Mouse (Mus musculus) Patski (cell line): ENCODE measurements at regions not wholly inside any gene's neighbourhood (a gene's known extent, or its start where the extent isn't known, plus 50 kb on each side); places are given as distances from the start of the nearest gene placed in this dataset.
"Not testable (repeated sequence)": the region's sequence is repeated elsewhere in the genome, so short reads cannot be mapped to it uniquely, and the experiment has no call there.

Experiments
- ATAC-seq: fragments of 100-300 bp; one replicate; pipeline ENCODE4 v1.8.0; 2021
- CTCF ChIA-PET: fragments of 350-600 bp; sonication (Branson Sonifier 250); formaldehyde crosslinking; loops from one replicate; lab custom pipeline; 2022; ENCODE audit warnings: inconsistent platforms; lab: Charles Lee
- POLR2A ChIA-PET: fragments of 350-600 bp; sonication (Branson Sonifier 250); formaldehyde crosslinking; loops from one replicate; lab custom pipeline; 2022; ENCODE audit warnings: antibody characterized with exemption, inconsistent platforms; lab: Charles Lee
- DNase-seq: peaks from one replicate; pipeline ENCODE4 v3.0.0-alpha.2; 2011; ENCODE audit warnings: low read depth, low spot score
- H3K27me3 ChIP-seq: fragments of 371-371 bp; one replicate; pipeline ENCODE4 v1.5.1; 2021
- CTCF ChIP-seq: fragments of 100-300 bp; IDR thresholded peaks from one replicate; pipeline ENCODE4 v1.5.1; 2021
- in situ Hi-C: fragments of 300-500 bp; cut with MboI; formaldehyde crosslinking; loops from 3 replicates; pipeline ENCODE4 v1.11.1; 2018; ENCODE audit warnings: low pct_unique_long_range_greater_than_20kb, mixed read lengths

DNA sequence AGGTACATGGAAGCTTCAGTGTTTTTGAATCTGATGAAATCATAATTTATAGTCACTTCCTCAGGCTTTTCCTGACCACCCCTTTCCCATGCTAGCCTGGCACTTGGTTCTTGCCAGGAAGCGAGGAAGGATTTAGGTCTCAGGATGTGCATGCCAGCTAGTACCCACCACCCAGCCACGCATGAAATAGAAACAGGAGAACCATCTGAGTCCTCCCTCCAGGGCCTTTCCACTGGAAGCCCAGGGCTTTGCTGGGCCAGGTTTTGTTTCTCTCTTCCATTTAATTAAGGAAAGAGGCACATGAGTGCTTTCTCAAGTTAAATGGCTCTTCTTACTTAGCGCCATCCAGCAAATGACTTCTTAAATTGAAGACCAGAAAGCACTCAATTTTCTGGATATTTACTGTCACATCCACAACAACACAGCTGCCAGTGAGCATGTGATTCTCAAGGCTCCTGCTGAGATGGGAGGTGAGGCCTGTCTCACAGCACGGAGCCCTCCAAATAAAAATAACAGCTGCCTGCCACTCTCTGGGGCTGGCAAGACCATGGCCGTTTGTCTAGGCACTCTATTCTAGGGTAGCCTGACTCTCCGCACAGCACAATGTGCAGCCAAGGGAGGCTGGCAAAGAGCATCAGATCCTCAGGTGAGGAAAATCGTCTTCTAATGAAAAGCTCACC is 110.4 kb upstream of the Nmnat3 start:
- in situ Hi-C loops: no loop called here
- no peak for TF ChIP-seq CTCF
- CTCF ChIA-PET: no interaction called here
- POLR2A ChIA-PET: no interaction called here
- ATAC-seq: no peak
- H3K27me3 ChIP-seq: no peaks in the 10 kb centered on the region
- no peak for DNase-seq

DNA sequence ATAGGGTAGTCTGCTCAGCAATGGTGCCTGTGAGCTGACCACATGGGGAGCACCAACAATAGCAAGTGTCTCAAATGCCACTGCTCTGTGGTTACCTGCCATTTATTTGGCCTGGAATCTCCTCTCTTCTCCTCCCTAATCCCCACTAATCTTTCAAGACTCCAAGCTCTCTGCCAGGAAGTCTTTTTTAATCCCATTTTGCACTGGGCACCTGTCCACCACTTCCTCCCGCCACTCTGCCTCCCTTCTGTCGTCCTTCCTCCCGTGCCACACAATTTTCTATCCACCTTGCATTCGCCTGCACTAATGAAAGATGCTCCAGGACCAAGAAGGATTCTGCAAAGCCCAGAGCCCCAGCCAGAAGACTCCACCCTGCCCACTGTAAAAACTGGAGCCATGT is 106.5 kb upstream of the Nmnat3 start:
- ATAC-seq (no peak), DNase-seq (no peak)
- no peak for TF ChIP-seq CTCF
- ChIA-PET POLR2A (no interaction called here), CTCF (no interaction called here)
- in situ Hi-C loops: no loop called here
- no peaks in the 10 kb centered on the region for H3K27me3 ChIP-seq

DNA sequence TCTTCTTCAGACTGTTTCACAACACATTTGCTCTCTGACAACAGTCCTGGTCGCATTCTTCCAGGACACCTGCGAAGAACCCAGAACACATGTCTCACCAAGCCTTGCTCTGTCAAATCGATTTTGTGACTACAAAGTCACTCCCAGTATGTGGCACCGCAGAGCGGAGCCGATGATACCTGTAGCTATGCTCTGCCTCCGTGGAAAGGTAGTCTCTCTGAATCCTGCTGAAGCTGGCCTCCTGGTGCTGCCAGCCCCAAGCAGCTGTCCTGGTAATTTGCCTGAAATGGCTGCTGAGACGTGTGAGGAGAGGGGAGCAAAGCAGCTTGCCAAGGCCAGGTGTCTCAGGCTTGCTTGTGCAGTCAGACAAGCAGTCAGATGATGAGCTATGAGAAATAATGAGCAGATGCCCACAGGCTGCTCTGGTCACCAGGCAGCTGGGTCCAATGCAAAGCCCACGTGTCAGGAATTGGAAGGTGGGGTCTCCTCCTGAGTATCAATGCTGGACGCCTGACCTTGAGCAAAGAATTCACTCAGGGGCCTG is 100.4 kb upstream of the Nmnat3 start:
- ATAC-seq (no peak), DNase-seq (no peak)
- TF ChIP-seq CTCF: no peak
- ChIA-PET CTCF (no interaction called here), POLR2A (no interaction called here)
- no peaks in the 10 kb centered on the region for H3K27me3 ChIP-seq
- in situ Hi-C loops: no loop called here

DNA sequence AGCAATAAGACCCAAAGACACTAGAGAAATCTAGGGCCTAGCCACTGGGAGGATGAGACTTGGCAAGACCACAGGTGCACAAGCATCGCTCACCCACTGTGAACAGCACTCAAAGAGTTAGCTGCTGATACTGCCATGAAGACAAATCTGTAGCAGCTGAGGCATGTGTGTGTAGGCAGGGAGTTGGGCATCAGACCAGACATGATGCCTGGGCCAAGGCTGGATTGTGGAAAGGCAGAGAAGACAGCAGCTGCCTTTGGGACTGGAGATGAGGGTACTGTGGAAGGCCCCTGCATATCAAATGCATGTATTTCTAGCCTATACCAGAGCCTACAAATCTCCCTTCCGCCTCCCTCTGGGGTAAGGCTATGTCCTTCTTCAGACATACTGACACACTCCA is 92.9 kb upstream of the Nmnat3 start:
- in situ Hi-C loops: no loop called here
- TF ChIP-seq CTCF: no peak
- ATAC-seq: no peak
- peaks cover 5% of the 10 kb centered on the region for H3K27me3 ChIP-seq
- CTCF ChIA-PET: no interaction called here
- no peak for DNase-seq
- POLR2A ChIA-PET: no interaction called here

DNA sequence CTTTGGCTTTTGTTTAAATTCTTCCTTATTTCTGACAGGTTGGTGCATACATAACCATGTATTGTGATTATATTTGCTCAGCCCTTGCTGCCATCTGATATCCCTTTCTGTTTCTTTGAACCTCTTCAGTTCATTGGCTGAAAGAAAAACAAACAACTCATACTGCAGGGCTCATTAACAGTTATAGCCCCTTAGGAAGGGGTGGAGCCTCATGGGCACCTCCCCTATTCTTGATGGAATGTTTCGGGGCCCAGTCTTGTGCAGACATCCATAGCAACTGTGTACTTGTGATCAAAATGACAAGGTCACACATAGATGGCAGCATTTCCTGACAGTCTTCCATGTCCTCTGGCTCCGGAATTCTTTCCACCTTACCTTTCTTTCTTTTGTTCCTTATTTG is 68.4 kb upstream of the Nmnat3 start:
- ChIA-PET POLR2A (no interaction called here), CTCF (no interaction called here)
- H3K27me3 ChIP-seq: peaks cover under 1% of the 10 kb centered on the region
- peak; percentile 31 for TF ChIP-seq CTCF
- no peak for ATAC-seq
- in situ Hi-C loops: no loop called here
- no peak for DNase-seq

DNA sequence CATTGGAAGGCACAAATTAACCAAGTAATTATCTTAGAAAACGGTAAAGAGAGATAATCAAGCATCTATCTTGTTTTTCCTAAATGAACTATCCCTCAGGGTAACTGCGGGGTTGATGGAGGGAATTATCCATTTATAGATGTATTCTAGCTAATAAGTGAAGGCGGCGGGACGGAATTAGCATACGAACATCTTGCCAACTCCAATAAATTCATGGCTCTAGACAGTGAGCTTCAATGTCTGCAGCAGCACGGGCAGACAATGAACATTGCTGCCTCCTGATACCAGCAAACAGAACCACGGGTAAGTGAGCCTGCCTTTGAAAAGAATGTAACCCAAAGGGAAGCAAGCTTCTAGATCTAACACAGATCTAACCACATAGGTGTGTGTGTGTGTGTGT is 66.9 kb upstream of the Nmnat3 start:
- CTCF ChIA-PET: no interaction called here
- peaks cover 11% of the 10 kb centered on the region for H3K27me3 ChIP-seq
- in situ Hi-C loops: no loop called here
- ATAC-seq (no peak), DNase-seq (no peak)
- no peak for TF ChIP-seq CTCF
- POLR2A ChIA-PET: interaction anchor here (0.7 kb wide), 1 partner anchor 117 kb away, joined by 3 read pairs; no protein-coding TSS in a partner anchor

DNA sequence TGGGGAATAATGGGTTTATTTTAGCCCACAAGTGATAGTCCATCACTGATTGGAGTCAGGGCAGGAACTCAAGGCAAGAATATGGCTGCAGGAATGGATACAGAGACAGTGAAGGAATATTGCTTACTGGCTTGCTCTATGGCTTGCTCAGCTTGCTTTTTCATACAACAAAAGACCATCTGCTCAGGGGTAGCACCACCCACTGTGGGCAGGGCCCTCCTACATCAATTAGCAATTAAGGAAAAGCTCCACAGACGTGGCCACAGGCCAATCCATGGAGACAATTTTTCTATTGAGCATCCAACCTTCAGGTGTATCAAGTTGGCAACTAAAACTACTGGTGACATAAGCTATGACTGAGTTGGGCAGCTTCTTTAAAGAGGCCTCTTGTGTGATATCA is 65.5 kb upstream of the Nmnat3 start:
- in situ Hi-C loops: no loop called here

DNA sequence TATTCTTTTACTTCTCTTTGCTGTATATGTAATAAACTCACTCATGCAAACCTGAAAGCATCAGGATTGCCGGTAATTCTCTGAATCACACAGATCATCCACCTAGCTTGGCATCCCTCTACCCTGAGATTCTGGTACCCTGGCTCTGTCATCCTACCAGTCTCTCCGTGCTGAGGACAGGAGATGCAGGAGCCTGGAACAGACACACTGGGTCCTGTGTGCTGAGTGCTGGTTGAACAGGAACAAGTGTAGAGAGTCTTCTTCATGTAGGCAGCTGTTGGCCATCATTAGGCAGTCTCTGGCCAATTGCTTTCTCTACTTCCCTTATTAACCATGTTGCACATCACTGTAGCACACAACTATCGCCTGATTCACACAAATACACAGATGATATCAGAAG is 59.0 kb upstream of the Nmnat3 start:
- no peak for DNase-seq
- no peak for ATAC-seq
- peaks cover 11% of the 10 kb centered on the region for H3K27me3 ChIP-seq
- no peak for TF ChIP-seq CTCF
- ChIA-PET POLR2A (no interaction called here), CTCF (no interaction called here)
- in situ Hi-C loops: loop anchor here (25.0 kb wide), 1 partner anchor 309 kb away; no protein-coding TSS in a partner anchor

More for the DNA sequence above, 65.5 kb upstream of the Nmnat3 start:
- TF ChIP-seq CTCF: no peak
- POLR2A ChIA-PET: no interaction called here
- no peak for ATAC-seq
- CTCF ChIA-PET: no interaction called here
- H3K27me3 ChIP-seq: peaks cover 11% of the 10 kb centered on the region
- no peak for DNase-seq

DNA sequence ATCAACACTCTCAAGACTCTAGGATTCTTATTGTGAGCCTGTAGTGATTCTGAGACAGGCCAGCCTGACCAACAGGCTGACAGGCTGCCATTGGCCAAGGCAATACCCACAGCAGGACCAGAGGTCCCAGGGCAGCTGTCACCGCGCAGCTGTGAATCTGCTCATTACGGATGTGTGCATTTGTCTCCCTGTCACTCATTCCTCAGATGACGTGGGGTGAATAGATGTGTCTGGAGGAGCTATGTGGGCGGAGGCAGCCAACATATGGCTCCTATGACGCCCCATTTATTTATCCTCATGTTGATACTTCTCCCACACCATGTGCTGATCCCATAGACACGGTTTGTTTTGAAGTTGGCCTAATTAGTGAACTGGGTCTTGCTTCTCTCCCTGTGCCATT is 58.3 kb upstream of the Nmnat3 start:
- in situ Hi-C loops: loop anchor here (25.0 kb wide), 1 partner anchor 308 kb away; no protein-coding TSS in a partner anchor
- CTCF ChIA-PET: no interaction called here
- H3K27me3 ChIP-seq: peaks cover 13% of the 10 kb centered on the region
- ATAC-seq (no peak), DNase-seq (no peak)
- TF ChIP-seq CTCF: no peak
- POLR2A ChIA-PET: no interaction called here

DNA sequence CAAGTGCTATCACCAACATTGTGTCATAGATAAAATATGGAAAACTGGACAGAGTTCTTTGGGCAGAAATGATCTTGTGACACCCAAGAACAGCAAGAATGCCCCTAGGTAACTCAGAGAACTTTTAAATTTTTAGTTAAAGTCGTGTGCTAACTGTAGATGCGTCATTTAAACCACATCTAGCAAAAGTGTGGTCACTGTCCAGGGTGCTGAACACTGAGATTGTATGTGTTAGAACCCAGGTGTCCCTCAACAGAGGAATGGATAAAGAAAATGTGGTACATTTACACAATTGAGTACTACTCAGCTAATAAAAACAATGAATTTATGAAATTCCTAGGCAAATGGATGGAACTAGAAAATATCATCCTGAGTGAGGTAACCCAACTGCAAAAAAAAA is 52.5 kb upstream of the Nmnat3 start:
- POLR2A ChIA-PET, DNase-seq, CTCF ChIA-PET, ATAC-seq: not testable (repeated sequence)
- H3K27me3 ChIP-seq: peaks cover 20% of the 10 kb centered on the region
- in situ Hi-C loops: loop anchor here (25.0 kb wide), 1 partner anchor 303 kb away; no protein-coding TSS in a partner anchor
